Mouse (Mus musculus) hindbrain, embryonic 16.5 days (tissue): ENCODE data around the gene Id4. TPM values are rescaled to one million over a fixed set of nuclear protein-coding genes. Genes with fewer than 3 reads are reported as not detected.

Experiments
- ATAC-seq: fragments of 200-750 bp; cut with Nextera tagmentation; 2 replicates; pipeline ENCODE4 v1.8.0; 2017; ENCODE audit warnings: moderate TSS enrichment, moderate library complexity
- H3K27ac ChIP-seq: fragments of 300-500 bp; sonication (generic); 2 replicates; pipeline ENCODE4 v1.5.1; 2014; ENCODE audit warnings: low read depth, mild to moderate bottlenecking, control low read depth, low read length, moderate library complexity
- H3K27me3 ChIP-seq: fragments of 300-500 bp; sonication (generic); replicated peaks from 2 replicates; pipeline ENCODE4 v1.6.1; 2014; ENCODE audit warnings: low read length; ENCODE audit not compliant: control insufficient read depth, insufficient read depth
- H3K36me3 ChIP-seq: fragments of 300-500 bp; sonication (generic); 2 replicates; pipeline ENCODE4 v1.6.1; 2014; ENCODE audit warnings: mild to moderate bottlenecking, low read length, moderate library complexity, mixed read lengths; ENCODE audit not compliant: control insufficient read depth, insufficient read depth
- H3K4me1 ChIP-seq: fragments of 300-500 bp; sonication (generic); 2 replicates; pipeline ENCODE4 v1.6.1; 2014; ENCODE audit warnings: low read depth, low read length; ENCODE audit not compliant: control insufficient read depth, insufficient read depth
- H3K4me2 ChIP-seq: fragments of 300-500 bp; sonication (generic); 2 replicates; pipeline ENCODE4 v1.6.1; 2014; ENCODE audit warnings: mild to moderate bottlenecking, low read length, control low read depth, moderate library complexity
- H3K4me3 ChIP-seq: fragments of 300-500 bp; sonication (generic); 2 replicates; pipeline ENCODE4 v1.5.1; 2014; ENCODE audit warnings: mild to moderate bottlenecking, low read length, control low read depth, moderate library complexity
- H3K9ac ChIP-seq: fragments of 300-500 bp; sonication (generic); 2 replicates; pipeline ENCODE4 v1.6.1; 2014; ENCODE audit warnings: low read depth, mild to moderate bottlenecking, control low read depth, low read length, moderate library complexity
- H3K9me3 ChIP-seq: fragments of 300-500 bp; sonication (generic); 2 replicates; pipeline ENCODE4 v1.6.1; 2014; ENCODE audit warnings: mild to moderate bottlenecking, low read length, moderate library complexity; ENCODE audit not compliant: control insufficient read depth
- WGBS: fragments of 180-500 bp; shearing (Covaris S2); extraction: QIAGEN DNeasy Blood & Tissue Kit; methylation state at CpG from one replicate; pipeline ENCODE4 v1.1.7; 2014; 5-methylcytosine and 5-hydroxymethylcytosine counted together
- polyA plus RNA-seq: library from polyadenylated mRNA; unstranded; fragments of >200 nt; fragmentation: Nextera tagmentation; extraction: Ambion mirVana; gene quantifications from 2 replicates; pipeline ENCODE4 v1.2.1, GENCODE M21; 2015

The Id4 gene
- polyA plus RNA-seq, 1 experiment from 2014 or later = 20.2 TPM

GRCm38 (mm10) chr13:48284918-48285693 is 24.1 kb downstream of the Id4 start:
- H3K4me3 ChIP-seq = no peak overlapping the region

GRCm38 (mm10) chr13:48290427-48290826 is 29.4 kb downstream of the Id4 start:
- no peaks in the 10 kb centered on the region for H3K9me3 ChIP-seq
- H3K4me2 ChIP-seq = peak overlapping the region; percentile 19
- H3K4me3 ChIP-seq = no peak overlapping the region
- no peaks in the 10 kb centered on the region for H3K27me3 ChIP-seq
- H3K27ac ChIP-seq = peak overlapping the region; percentile 63
- no peaks in the 10 kb centered on the region for H3K36me3 ChIP-seq
- H3K9ac ChIP-seq = 0 out of 2 replicates have a peak overlapping the region, but pooled peaks have one; percentile 45
- ATAC-seq = peak; percentile 86
- H3K4me1 ChIP-seq = peaks cover 13% of the 10 kb centered on the region
- WGBS = 19% methylated on average over 13 of the region's 13 CpGs

More at GRCm38 (mm10) chr13:48284918-48285693, 24.1 kb downstream of the Id4 start:
- H3K4me2 ChIP-seq = no peak overlapping the region
- no peak overlapping the region for H3K9ac ChIP-seq
- WGBS = 63% methylated on average over 9 of the region's 9 CpGs
- peaks cover 6% of the 10 kb centered on the region for H3K4me1 ChIP-seq
- H3K27me3 ChIP-seq = no peaks in the 10 kb centered on the region
- H3K9me3 ChIP-seq = no peaks in the 10 kb centered on the region
- H3K27ac ChIP-seq = no peak overlapping the region
- no peak for ATAC-seq
- no peaks in the 10 kb centered on the region for H3K36me3 ChIP-seq

- H3K9me3 ChIP-seq = no peaks in the 10 kb centered on the region
- no peaks in the 10 kb centered on the region for H3K36me3 ChIP-seq
- no peak overlapping the region for H3K27ac ChIP-seq
- H3K27me3 ChIP-seq = no peaks in the 10 kb centered on the region
- H3K4me3 ChIP-seq = no peak overlapping the region
- no peak for ATAC-seq
- WGBS = 85% methylated on average over 7 of the region's 7 CpGs
- H3K9ac ChIP-seq = no peak overlapping the region
- H3K4me1 ChIP-seq = peaks cover 3% of the 10 kb centered on the region
- H3K4me2 ChIP-seq = no peak overlapping the region
Measured at GRCm38 (mm10) chr13:48314500-48314899, 53.5 kb downstream of the Id4 start.
